ENCODE assay signal across 22 mouse cellular contexts in the genomic region with DNA sequence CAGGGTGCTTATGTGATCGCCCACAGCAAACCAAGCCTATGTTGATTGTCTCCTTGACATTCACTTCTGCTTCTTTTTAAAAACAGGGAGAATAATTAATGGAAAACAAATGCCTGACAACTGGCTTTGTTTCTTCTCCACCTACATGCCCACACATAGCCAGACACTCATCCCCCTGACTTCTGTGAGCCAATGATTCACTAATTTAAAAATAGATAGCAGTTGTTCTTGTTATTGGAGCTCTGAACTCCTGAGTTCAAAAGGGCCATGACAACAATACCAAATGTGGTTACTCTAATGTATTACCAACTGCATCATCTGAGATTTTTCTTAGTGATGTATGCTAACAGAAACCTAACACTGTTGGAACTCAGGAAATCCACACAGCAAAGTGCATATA. TPM values are rescaled to one million over a fixed set of nuclear protein-coding genes. Genes with fewer than 3 reads are reported as not detected.
"Had no signal": no experiment of that assay in that cellular context is flagged by ENCODE, and none has a peak within 500 bp of the region (broad histone marks: within the 10 kb centered on the region; RNA-seq: fewer than 3 reads in every experiment).

No protein-coding gene starts in this region.

- H3K4me3 ChIP-seq: left cerebral cortex, adult 2 months; lung, embryonic 15.5 days; megakaryocyte, embryonic 14.5 days; midbrain, embryonic 10.5 days; midbrain, embryonic 13.5 days; stomach, embryonic 15.5 days had no signal

- ATAC-seq: intestine, postnatal 0 days; liver, postnatal 0 days; midbrain, embryonic 13.5 days; midbrain, embryonic 16.5 days had no signal

- H3K27ac ChIP-seq: kidney, postnatal 0 days; left cerebral cortex, adult 2 months; liver, embryonic 14.5 days; lung, embryonic 15.5 days; midbrain, embryonic 10.5 days; midbrain, embryonic 13.5 days; stomach, embryonic 15.5 days had no signal

- H3K9me3 ChIP-seq: lung, embryonic 15.5 days; midbrain, embryonic 10.5 days; midbrain, embryonic 13.5 days; stomach, embryonic 15.5 days had no signal

- H3K4me2 ChIP-seq: lung, embryonic 15.5 days; midbrain, embryonic 13.5 days; stomach, embryonic 15.5 days had no signal

- H3K4me1 ChIP-seq: lung, embryonic 15.5 days; megakaryocyte, embryonic 14.5 days; midbrain, embryonic 10.5 days; midbrain, embryonic 13.5 days; stomach, embryonic 15.5 days had no signal

- DNase-seq: kidney, adult 2 months; kidney, postnatal 25 days; layer of hippocampus, postnatal 36 days; liver, postnatal 0 days; lung, postnatal 10 days; lung, postnatal 36 days; right cerebral cortex, adult 18-20 months; right cerebral cortex, postnatal 25 days; spleen, adult 18-20 months; thymus, postnatal 25 days had no signal

- H3K9ac ChIP-seq: liver, embryonic 14.5 days; liver, postnatal 0 days; lung, embryonic 15.5 days; midbrain, embryonic 13.5 days; stomach, embryonic 15.5 days had no signal

- H3K36me3 ChIP-seq: lung, embryonic 15.5 days; midbrain, embryonic 10.5 days; midbrain, embryonic 13.5 days; stomach, embryonic 15.5 days had no signal

- H3K27me3 ChIP-seq: lung, embryonic 15.5 days; megakaryocyte, embryonic 14.5 days; midbrain, embryonic 13.5 days; stomach, embryonic 15.5 days had no signal

RNA-seq across cellular contexts. Expression of gene Tmem182, which starts 49.9 kb away (rescaled TPM):
- total RNA-seq: monocyte, adult 5-6 weeks had no signal
- polyA plus RNA-seq: liver, adult 2 months; liver, embryonic 14.5 days; midbrain, embryonic 10.5 days had no signal
